Mouse (Mus musculus) cortical plate, adult 2 months (tissue): ENCODE results near the gene Sde2. TPM values are rescaled to one million over a fixed set of nuclear protein-coding genes. Genes with fewer than 3 reads are reported as not detected.
"Not testable (repeated sequence)": the region's sequence is repeated elsewhere in the genome, so short reads cannot be mapped to it uniquely, and the experiment has no call there.

ENCODE experiments used
- H3K27ac ChIP-seq: fragments of 200-500 bp; 2 replicates; pipeline ENCODE4 v1.5.1; 2012; ENCODE audit warnings: low read length, control low read depth, inconsistent platforms; ENCODE audit not compliant: insufficient read depth
- H3K4me1 ChIP-seq: fragments of 200-500 bp; 2 replicates; pipeline ENCODE4 v1.6.1; 2011; ENCODE audit warnings: low read length; ENCODE audit not compliant: control insufficient read depth, insufficient read depth
- H3K4me3 ChIP-seq: fragments of 200-500 bp; 2 replicates; pipeline ENCODE4 v1.5.1; 2011; ENCODE audit warnings: mild to moderate bottlenecking, low read length, control low read depth; ENCODE audit not compliant: insufficient read depth
- CTCF ChIP-seq: fragments of 200-500 bp; IDR thresholded peaks from 2 replicates; pipeline ENCODE4 v1.5.1; 2011; ENCODE audit warnings: mild to moderate bottlenecking, control low read depth, low read length; ENCODE audit not compliant: insufficient read depth; ENCODE audit errors: extremely low read depth
- POLR2A ChIP-seq: fragments of 200-500 bp; IDR thresholded peaks from 2 replicates; pipeline ENCODE4 v1.6.1; 2011; ENCODE audit warnings: mild to moderate bottlenecking, low read length, control low read depth; ENCODE audit not compliant: insufficient read depth; ENCODE audit errors: extremely low read depth
- polyA plus RNA-seq: library from polyadenylated mRNA; depleted of rRNA; stranded (reverse); fragments of >200 nt; gene quantifications from 2 replicates; pipeline ENCODE4 v1.2.3, GENCODE M21; 2012

The Sde2 gene
- polyA plus RNA-seq, 1 experiment: 16.2 TPM

- H3K4me3 ChIP-seq: no peak overlapping the region
- TF ChIP-seq POLR2A: no peak
- no peaks in the 10 kb centered on the region for H3K4me1 ChIP-seq
- no peak overlapping the region for H3K27ac ChIP-seq
Observed at GRCm38 (mm10) chr1:180883731-180884130, 32.8 kb downstream of the Sde2 start.

GRCm38 (mm10) chr1:180884484-180884883 lies 33.6 kb downstream of the Sde2 start:
- TF ChIP-seq POLR2A: no peak
- TF ChIP-seq CTCF: no peak
- Histone ChIP-seq H3K27ac (no peak overlapping the region), H3K4me3 (no peak overlapping the region), H3K4me1 (no peaks in the 10 kb centered on the region)

- Histone ChIP-seq H3K4me3 (no peak overlapping the region), H3K27ac (no peak overlapping the region), H3K4me1 (no peaks in the 10 kb centered on the region)
- TF ChIP-seq POLR2A: no peak
- no peak for TF ChIP-seq CTCF
Observed at GRCm38 (mm10) chr1:180888556-180889042, 37.7 kb downstream of the Sde2 start.

GRCm38 (mm10) chr1:180889172-180889571 lies 38.2 kb downstream of the Sde2 start:
- no peak overlapping the region for H3K27ac ChIP-seq
- no peak overlapping the region for H3K4me3 ChIP-seq
- no peaks in the 10 kb centered on the region for H3K4me1 ChIP-seq
- TF ChIP-seq POLR2A (no peak), CTCF (no peak)

- Histone ChIP-seq H3K27ac (no peak overlapping the region), H3K4me3 (no peak overlapping the region), H3K4me1 (no peaks in the 10 kb centered on the region)
- no peak for TF ChIP-seq POLR2A
- TF ChIP-seq CTCF: no peak; the same call in 1 of the 2 replicates
Observed at GRCm38 (mm10) chr1:180889841-180890240, 38.9 kb downstream of the Sde2 start.

GRCm38 (mm10) chr1:180892808-180893207 lies 41.9 kb downstream of the Sde2 start, which contains the start of gene Lefty2:
Gene Lefty2, plus strand, starts transcription at chr1:180893108.
- Histone ChIP-seq H3K27ac (no peak within 1 kb of the TSS), H3K4me1 (no peaks in the 10 kb centered on the region), H3K4me3 (no peak within 1 kb of the TSS; the same call in 1 of the 2 replicates)
- TF ChIP-seq POLR2A (no peak), CTCF (no peak)

GRCm38 (mm10) chr1:180894088-180894987 lies 43.4 kb downstream of the Sde2 start:
- H3K4me3 ChIP-seq: peak overlapping the region; percentile 10; the same call in 1 of the 2 replicates

GRCm38 (mm10) chr1:180901107-180901506 lies 50.2 kb downstream of the Sde2 start:
- H3K27ac ChIP-seq: no peak overlapping the region
- no peak for TF ChIP-seq POLR2A
- TF ChIP-seq CTCF: peak; percentile 48; the same call in 1 of the 2 replicates
- peaks cover 2% of the 10 kb centered on the region; the same call in 1 of the 2 replicates for H3K4me1 ChIP-seq
- H3K4me3 ChIP-seq: no peak overlapping the region

More at GRCm38 (mm10) chr1:180894088-180894987, 43.4 kb downstream of the Sde2 start:
- not testable (repeated sequence) for H3K27ac ChIP-seq, H3K4me1 ChIP-seq

GRCm38 (mm10) chr1:180902915-180903314 lies 52.0 kb downstream of the Sde2 start:
- no peak overlapping the region for H3K27ac ChIP-seq

GRCm38 (mm10) chr1:180903666-180904038 lies 52.7 kb downstream of the Sde2 start:
- TF ChIP-seq POLR2A (no peak), CTCF (no peak)
- Histone ChIP-seq H3K27ac (no peak overlapping the region), H3K4me1 (peaks cover 2% of the 10 kb centered on the region; the same call in 1 of the 2 replicates), H3K4me3 (peak overlapping the region; percentile 86)

More at GRCm38 (mm10) chr1:180902915-180903314, 52.0 kb downstream of the Sde2 start:
- TF ChIP-seq CTCF: no peak
- no peak for TF ChIP-seq POLR2A
- Histone ChIP-seq H3K4me3 (no peak overlapping the region), H3K4me1 (peaks cover 2% of the 10 kb centered on the region; the same call in 1 of the 2 replicates)
